25 mouse cellular contexts compared by ENCODE assay signal in genomic region chr17:82252362-82252761, GRCm38 (mm10).
"Had no signal": no experiment of that assay in that cellular context is flagged by ENCODE, and none has a peak within 500 bp of the region (broad histone marks: within the 10 kb centered on the region; RNA-seq: fewer than 3 reads in every experiment).

No protein-coding gene starts in this region.

- H3K9me3 ChIP-seq: heart, embryonic 13.5 days; heart, embryonic 15.5 days; intestine, embryonic 15.5 days; limb, embryonic 13.5 days; limb, embryonic 15.5 days; liver, embryonic 12.5 days had no signal

- H3K36me3 ChIP-seq: heart, embryonic 13.5 days; heart, embryonic 15.5 days; intestine, embryonic 15.5 days; limb, embryonic 13.5 days; limb, embryonic 15.5 days; liver, embryonic 12.5 days had no signal

- DNase-seq: gastrocnemius, postnatal 14 days; gastrocnemius, postnatal 36 days; heart, adult 11 months; heart, adult 2 months; heart, postnatal 14 days; heart, postnatal 36 days; kidney, adult 18-20 months; kidney, adult 8-10 months; kidney, postnatal 10 days; kidney, postnatal 25 days; kidney, postnatal 4 days had no signal

- H3K27me3 ChIP-seq: heart, embryonic 13.5 days; heart, embryonic 15.5 days; intestine, embryonic 15.5 days; limb, embryonic 13.5 days; limb, embryonic 15.5 days; liver, embryonic 12.5 days had no signal

- H3K4me1 ChIP-seq: heart, embryonic 13.5 days; heart, embryonic 15.5 days; intestine, embryonic 15.5 days; limb, embryonic 13.5 days; limb, embryonic 15.5 days; liver, embryonic 12.5 days had no signal

- H3K4me3 ChIP-seq: heart, adult 2 months; heart, embryonic 13.5 days; heart, embryonic 15.5 days; intestine, embryonic 15.5 days; layer of hippocampus, adult 2 months; left cerebral cortex, adult 2 months; limb, embryonic 13.5 days; limb, embryonic 15.5 days; liver, embryonic 12.5 days had no signal

- ATAC-seq: hindbrain, embryonic 16.5 days; inflammation-experienced regulatory T-cells, adult 6 months; intestine, embryonic 15.5 days; intestine, postnatal 0 days; liver, embryonic 12.5 days had no signal

- H3K4me2 ChIP-seq: heart, embryonic 11.5 days; heart, embryonic 13.5 days; heart, embryonic 15.5 days; hindbrain, embryonic 14.5 days; intestine, embryonic 15.5 days; limb, embryonic 13.5 days; limb, embryonic 15.5 days; liver, embryonic 12.5 days had no signal

- H3K27ac ChIP-seq: heart, adult 2 months; heart, embryonic 13.5 days; heart, embryonic 15.5 days; hindbrain, embryonic 14.5 days; intestine, embryonic 15.5 days; layer of hippocampus, adult 2 months; left cerebral cortex, adult 2 months; limb, embryonic 13.5 days; limb, embryonic 15.5 days; liver, embryonic 12.5 days; liver, embryonic 14.5 days had no signal

- H3K9ac ChIP-seq: heart, embryonic 13.5 days; heart, embryonic 15.5 days; hindbrain, embryonic 14.5 days; intestine, embryonic 15.5 days; limb, embryonic 13.5 days; limb, embryonic 15.5 days; liver, embryonic 12.5 days; liver, embryonic 14.5 days had no signal
